Mouse (Mus musculus): ENCODE measurements around the gene Ehf.

DNA sequence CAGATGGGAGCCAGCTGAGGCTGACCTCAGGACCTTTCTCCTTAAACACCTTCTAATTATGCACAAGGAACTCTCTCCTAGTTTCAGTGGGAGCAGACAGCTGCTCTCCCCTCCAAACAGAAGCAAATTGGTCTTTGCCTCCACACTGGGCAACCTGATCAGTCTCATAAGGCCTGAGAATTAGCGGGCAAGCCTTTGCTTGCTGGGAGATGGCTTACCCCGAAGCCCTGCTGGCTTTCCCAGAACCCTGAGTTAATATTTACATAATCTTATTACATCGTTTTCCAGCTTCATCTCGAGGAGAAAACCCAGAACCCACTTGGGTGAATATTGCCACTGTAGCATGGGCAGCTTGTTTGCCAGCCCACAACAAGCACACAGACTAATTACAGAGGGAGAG, 9.6 kb upstream of the Ehf start:
- TF ChIP-seq CTCF (IDR thresholded peaks at IDR 0.05) (no peak), POLR2A (IDR thresholded peaks at IDR 0.05; ENCODE audit: insufficient read depth, low read depth, low read length) (no peak)
